Comparison of ENCODE assay signal across 10 mouse cellular contexts in the genomic region with DNA sequence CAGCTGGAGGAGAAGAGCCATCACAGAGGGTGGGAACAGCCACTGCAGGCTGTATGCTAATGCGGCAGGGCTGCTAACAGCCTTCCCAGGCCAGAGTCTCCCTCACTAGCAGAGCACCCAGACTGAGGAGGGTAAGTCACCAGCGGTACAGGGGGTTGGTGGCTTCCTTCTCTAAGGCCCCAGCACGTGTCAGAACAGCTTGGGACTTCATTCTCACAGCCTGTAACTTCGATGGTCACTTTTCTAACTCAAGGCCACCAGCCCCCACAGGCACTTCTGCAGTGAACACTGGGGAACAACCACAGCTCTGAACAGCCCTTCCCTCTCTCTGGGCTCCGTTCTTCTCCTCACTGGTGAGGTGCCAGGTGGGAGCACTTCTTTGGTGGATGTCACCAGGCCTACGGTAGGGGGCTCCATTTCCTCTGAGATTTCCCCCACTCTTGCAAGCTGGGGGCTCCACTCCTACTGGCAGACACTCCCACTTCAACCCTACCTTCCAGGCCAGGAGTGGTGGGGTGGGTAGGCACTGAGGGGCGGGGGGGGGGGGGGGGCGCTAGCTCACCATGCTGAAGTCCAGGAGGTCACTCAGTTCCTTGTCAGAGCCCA. TPM values are rescaled to one million over a fixed set of nuclear protein-coding genes. Genes with fewer than 3 reads are reported as not detected.
A peak's percentile ranks its signal among the peaks of the same experiment; 100 is the strongest.
DNase-seq lines count a peak whose midpoint lies in the region; ATAC-seq and TF ChIP-seq lines count a peak whose summit lies in the region.
"Had no signal": no experiment of that assay in that cellular context is flagged by ENCODE, and none has a peak within 500 bp of the region (broad histone marks: within the 10 kb centered on the region; RNA-seq: fewer than 3 reads in every experiment).

No protein-coding gene starts in this region.

- no peak overlapping the region for H3K4me2 ChIP-seq in intestine, postnatal 0 days (replicated peaks; ENCODE audit: low read depth)
- no peak overlapping the region for H3K4me2 ChIP-seq in intestine, embryonic 16.5 days (ENCODE audit: low read depth, low read length)
- H3K4me2 ChIP-seq in limb, embryonic 14.5 days (replicated peaks; ENCODE audit: low read depth, low read length, severe bottlenecking), result peak overlapping the region; percentile 88; the same call in 1 of the 2 replicates

- no peak for TF ChIP-seq POLR2A in bone marrow, adult 2 months (IDR thresholded peaks at IDR 0.05; ENCODE audit: borderline replicate concordance, control insufficient read depth, low read depth, low read length)
- TF ChIP-seq POLR2A in limb, embryonic 14.5 days (IDR thresholded peaks at IDR 0.05; ENCODE audit: borderline replicate concordance, extremely low read depth, insufficient read depth, insufficient read length), result no peak

- H3K4me3 ChIP-seq in intestine, postnatal 0 days (ENCODE audit: low read depth, low read length), result no peak overlapping the region
- no peak overlapping the region for H3K4me3 ChIP-seq in intestine, embryonic 16.5 days (ENCODE audit: low read length)
- peak overlapping the region; percentile 35 for H3K4me3 ChIP-seq in E14TG2a.4 (replicated peaks; ENCODE audit: low read length)
- H3K4me3 ChIP-seq in bone marrow, adult 2 months (replicated peaks; ENCODE audit: control insufficient read depth, low read depth, low read length), result no peak overlapping the region
- H3K4me3 ChIP-seq in limb, embryonic 14.5 days (replicated peaks; ENCODE audit: low read length), result no peak overlapping the region
- H3K4me3 ChIP-seq: hindbrain, embryonic 15.5 days had no signal

- H3K9ac ChIP-seq in intestine, postnatal 0 days (ENCODE audit: low read depth, low read length), result no peak overlapping the region
- no peak overlapping the region for H3K9ac ChIP-seq in intestine, embryonic 16.5 days (ENCODE audit: low read depth, low read length)
- no peak overlapping the region for H3K9ac ChIP-seq in limb, embryonic 14.5 days (ENCODE audit: low read depth, low read length, severe bottlenecking)

- peaks cover 43% of the 10 kb centered on the region for H3K36me3 ChIP-seq in intestine, postnatal 0 days (ENCODE audit: control insufficient read depth, insufficient read depth)
- peaks cover 26% of the 10 kb centered on the region for H3K36me3 ChIP-seq in intestine, embryonic 16.5 days (ENCODE audit: control insufficient read depth, insufficient read depth, low read length)
- peaks cover 59% of the 10 kb centered on the region for H3K36me3 ChIP-seq in E14TG2a.4 (ENCODE audit: insufficient read depth, low read length)
- peaks cover 59% of the 10 kb centered on the region for H3K36me3 ChIP-seq in limb, embryonic 14.5 days (ENCODE audit: control insufficient read depth, insufficient read depth, low read length)

- H3K4me1 ChIP-seq in intestine, postnatal 0 days (replicated peaks; ENCODE audit: control insufficient read depth, insufficient read depth, low read length), result peaks cover 7% of the 10 kb centered on the region; the same call in 1 of the 2 replicates
- H3K4me1 ChIP-seq in intestine, embryonic 16.5 days (ENCODE audit: control insufficient read depth, insufficient read depth, low read length), result peaks cover 17% of the 10 kb centered on the region
- peaks cover 70% of the 10 kb centered on the region for H3K4me1 ChIP-seq in E14TG2a.4 (replicated peaks; ENCODE audit: low read depth, low read length)
- H3K4me1 ChIP-seq in bone marrow, adult 2 months (ENCODE audit: control insufficient read depth, insufficient read depth, low read length), result peaks cover 5% of the 10 kb centered on the region; the same call in 1 of the 2 replicates
- H3K4me1 ChIP-seq in limb, embryonic 14.5 days (ENCODE audit: control insufficient read depth, insufficient read depth, low read length), result peaks cover 8% of the 10 kb centered on the region

- 57% methylated on average over 8 of the region's 8 CpGs for WGBS in intestine, postnatal 0 days
- WGBS in intestine, embryonic 16.5 days, result 64% methylated on average over 6 of the region's 8 CpGs
- whole genome bisulfite sequencing in bone marrow, adult 2 months, result 61% methylated on average over 8 of the region's 8 CpGs
- 74% methylated on average over 7 of the region's 8 CpGs for WGBS in limb, embryonic 14.5 days

- no peaks in the 10 kb centered on the region for H3K27me3 ChIP-seq in intestine, postnatal 0 days (replicated peaks; ENCODE audit: control insufficient read depth, insufficient read depth, low read length)
- no peaks in the 10 kb centered on the region for H3K27me3 ChIP-seq in intestine, embryonic 16.5 days (replicated peaks; ENCODE audit: control insufficient read depth, insufficient read depth, low read length)
- no peaks in the 10 kb centered on the region for H3K27me3 ChIP-seq in E14TG2a.4 (ENCODE audit: insufficient read depth, low read length)
- H3K27me3 ChIP-seq in limb, embryonic 14.5 days (ENCODE audit: control insufficient read depth, insufficient read depth, low read length), result no peaks in the 10 kb centered on the region
- H3K27me3 ChIP-seq: hindbrain, embryonic 15.5 days had no signal

- ATAC-seq in intestine, postnatal 0 days, result no peak
- no peak for ATAC-seq in intestine, embryonic 16.5 days
- ATAC-seq in limb, embryonic 14.5 days (ENCODE audit: low FRiP score, low read depth), result no peak

- no peak overlapping the region for H3K27ac ChIP-seq in intestine, postnatal 0 days (ENCODE audit: low read depth, low read length)
- H3K27ac ChIP-seq in intestine, embryonic 16.5 days (ENCODE audit: low read length), result no peak overlapping the region
- peak overlapping the region; percentile 78 for H3K27ac ChIP-seq in bone marrow, adult 2 months (ENCODE audit: control insufficient read depth, insufficient read depth, low read depth, low read length, poor library complexity)
- H3K27ac ChIP-seq in limb, embryonic 14.5 days (replicated peaks; ENCODE audit: low read depth, low read length), result no peak overlapping the region
- H3K27ac ChIP-seq: hindbrain, embryonic 15.5 days had no signal

- H3K9me3 ChIP-seq in intestine, postnatal 0 days (ENCODE audit: control insufficient read depth), result no peaks in the 10 kb centered on the region
- H3K9me3 ChIP-seq in intestine, embryonic 16.5 days (ENCODE audit: control insufficient read depth, low read length), result no peaks in the 10 kb centered on the region
- H3K9me3 ChIP-seq in E14TG2a.4 (ENCODE audit: low read length), result no peaks in the 10 kb centered on the region
- H3K9me3 ChIP-seq in limb, embryonic 14.5 days (ENCODE audit: control insufficient read depth, low read length), result no peaks in the 10 kb centered on the region
- H3K9me3 ChIP-seq: hindbrain, embryonic 15.5 days had no signal

- no peak for DNase-seq in limb, embryonic 14.5 days (ENCODE audit: low spot score)
- DNase-seq in T-cell, adult 2 months (ENCODE audit: low spot score), result no peak
- no peak for DNase-seq in testis, postnatal 14 days (ENCODE audit: low spot score)
- no peak for DNase-seq in kidney, adult 11 months
- DNase-seq: layer of hippocampus, adult 9-11 months had no signal

- TF ChIP-seq CTCF in intestine, postnatal 0 days (IDR thresholded peaks at IDR 0.05; ENCODE audit: low read depth), result 0 out of 2 replicates have a peak, but pooled peaks have one; percentile 5
- TF ChIP-seq CTCF in E14TG2a.4 (conservative IDR thresholded peaks at IDR 0.05; ENCODE audit: low read length), result no peak
- TF ChIP-seq CTCF in bone marrow, adult 2 months (IDR thresholded peaks at IDR 0.05; ENCODE audit: control insufficient read depth, insufficient read depth, low read length), result no peak

RNA-seq across cellular contexts. Expression of a gene that starts 3.0 kb away (rescaled TPM):
- 34.1 and 34.5 TPM in 2 replicates for polyA plus RNA-seq in intestine, postnatal 0 days (2015; fragmentation: Nextera tagmentation; extraction: Ambion mirVana)
- 62.7 and 62.9 TPM in 2 replicates for polyA plus RNA-seq in intestine, embryonic 16.5 days (2015; fragmentation: Nextera tagmentation; extraction: Ambion mirVana)
- polyA plus RNA-seq in bone marrow, adult 2 months (2011; ENCODE audit: insufficient read depth, insufficient read length, low replicate concordance, missing spikeins), result 70.7 and 138 TPM in 2 replicates
- polyA plus RNA-seq in limb, embryonic 14.5 days (2012; rRNA removed), result 191 and 260 TPM in 2 replicates
- polyA plus RNA-seq in limb, embryonic 14.5 days (2014; fragmentation: Nextera tagmentation; extraction: Ambion mirVana), result 129 and 147 TPM in 2 replicates

RNA-seq across cellular contexts. Expression of a gene that starts 23.8 kb away (rescaled TPM):
- polyA plus RNA-seq in intestine, postnatal 0 days (2015; fragmentation: Nextera tagmentation; extraction: Ambion mirVana), result 1,032 and 1,082 TPM in 2 replicates
- polyA plus RNA-seq in intestine, embryonic 16.5 days (2015; fragmentation: Nextera tagmentation; extraction: Ambion mirVana), result 1,179 and 1,252 TPM in 2 replicates
- 190 and 222 TPM in 2 replicates for polyA plus RNA-seq in bone marrow, adult 2 months (2011; ENCODE audit: insufficient read depth, insufficient read length, low replicate concordance, missing spikeins)
- 572 and 718 TPM in 2 replicates for polyA plus RNA-seq in limb, embryonic 14.5 days (2012; rRNA removed)
- 617 and 707 TPM in 2 replicates for polyA plus RNA-seq in limb, embryonic 14.5 days (2014; fragmentation: Nextera tagmentation; extraction: Ambion mirVana)

RNA-seq across cellular contexts. Expression of a gene that starts 31.1 kb away (rescaled TPM):
- 48.0 and 51.0 TPM in 2 replicates for polyA plus RNA-seq in intestine, postnatal 0 days (2015; fragmentation: Nextera tagmentation; extraction: Ambion mirVana)
- polyA plus RNA-seq in intestine, embryonic 16.5 days (2015; fragmentation: Nextera tagmentation; extraction: Ambion mirVana), result 133 and 144 TPM in 2 replicates
- 53.0 and 82.0 TPM in 2 replicates for polyA plus RNA-seq in bone marrow, adult 2 months (2011; ENCODE audit: insufficient read depth, insufficient read length, low replicate concordance, missing spikeins)
- polyA plus RNA-seq in limb, embryonic 14.5 days (2012; rRNA removed), result 267 and 270 TPM in 2 replicates
- 196 and 214 TPM in 2 replicates for polyA plus RNA-seq in limb, embryonic 14.5 days (2014; fragmentation: Nextera tagmentation; extraction: Ambion mirVana)

RNA-seq across cellular contexts. Expression of a gene that starts 43.0 kb away (rescaled TPM):
- 3.2 and 4.2 TPM in 2 replicates for polyA plus RNA-seq in intestine, postnatal 0 days (2015; fragmentation: Nextera tagmentation; extraction: Ambion mirVana)
- polyA plus RNA-seq in intestine, embryonic 16.5 days (2015; fragmentation: Nextera tagmentation; extraction: Ambion mirVana), result 1.9 and 2.7 TPM in 2 replicates
- 1.4 and 1.7 TPM in 2 replicates for polyA plus RNA-seq in bone marrow, adult 2 months (2011; ENCODE audit: insufficient read depth, insufficient read length, low replicate concordance, missing spikeins)
- polyA plus RNA-seq in limb, embryonic 14.5 days (2012; rRNA removed), result 44.0 and 60.0 TPM in 2 replicates
- polyA plus RNA-seq in limb, embryonic 14.5 days (2014; fragmentation: Nextera tagmentation; extraction: Ambion mirVana), result 8.2 and 9.0 TPM in 2 replicates
